Mouse (Mus musculus) frontal cortex, adult (tissue): ENCODE results near the gene Commd1.

Source experiments
- ATAC-seq: cut with Nextera tagmentation; 2 replicates; pipeline ENCODE4 v1.9.2; 2017; ENCODE audit warnings: mild to moderate bottlenecking, moderate library complexity, mixed read lengths; ENCODE audit not compliant: low TSS enrichment

The Commd1 gene

GRCm38 (mm10) chr11:22981984-22982757, at the start of gene Commd1, which contains the start of gene Gm28048:
Gene Commd1, minus strand, starts transcription at chr11:22982382.
Gene Gm28048, minus strand, starts transcription at chr11:22982090.
- ATAC-seq, result peak; percentile 88

- ATAC-seq, result no peak
Measured at GRCm38 (mm10) chr11:23029399-23029798, 47.2 kb upstream of the Commd1 start.

- no peak for ATAC-seq
Measured at GRCm38 (mm10) chr11:23028957-23029356, 46.8 kb upstream of the Commd1 start.

GRCm38 (mm10) chr11:23024169-23024568, 42.0 kb upstream of the Commd1 start:
- no peak for ATAC-seq

GRCm38 (mm10) chr11:23023155-23023554, 41.0 kb upstream of the Commd1 start:
- no peak for ATAC-seq

- ATAC-seq, result no peak
Measured at GRCm38 (mm10) chr11:23020841-23021240, 38.7 kb upstream of the Commd1 start.

GRCm38 (mm10) chr11:23020116-23020770, 38.1 kb upstream of the Commd1 start:
- no peak for ATAC-seq

- no peak for ATAC-seq
Measured at GRCm38 (mm10) chr11:23017943-23018342, 35.8 kb upstream of the Commd1 start.

GRCm38 (mm10) chr11:23014996-23015395, 32.8 kb upstream of the Commd1 start:
- ATAC-seq, result no peak

GRCm38 (mm10) chr11:23013580-23014294, 31.6 kb upstream of the Commd1 start:
- ATAC-seq, result no peak

GRCm38 (mm10) chr11:23013096-23013495, 30.9 kb upstream of the Commd1 start:
- no peak for ATAC-seq

GRCm38 (mm10) chr11:23008824-23009200, 26.6 kb upstream of the Commd1 start:
- no peak for ATAC-seq

GRCm38 (mm10) chr11:23008181-23008823, 26.1 kb upstream of the Commd1 start:
- ATAC-seq, result peak; percentile 86

- ATAC-seq, result peak; percentile 96
Measured at GRCm38 (mm10) chr11:23007481-23008180, 25.4 kb upstream of the Commd1 start, which contains the start of gene Fam161a. Gene Fam161a, plus strand, starts transcription at chr11:23007531.

- no peak; the same call in 1 of the 2 replicates for ATAC-seq
Measured at GRCm38 (mm10) chr11:23007166-23007480, 24.9 kb upstream of the Commd1 start.

GRCm38 (mm10) chr11:23005276-23005675, 23.1 kb upstream of the Commd1 start:
- ATAC-seq, result no peak

- no peak for ATAC-seq
Measured at GRCm38 (mm10) chr11:22998308-22998707, 16.1 kb upstream of the Commd1 start.

GRCm38 (mm10) chr11:22995461-22995860, 13.3 kb upstream of the Commd1 start:
- ATAC-seq, result no peak

- no peak for ATAC-seq
Measured at GRCm38 (mm10) chr11:22994271-22994670, 12.1 kb upstream of the Commd1 start.

- no peak for ATAC-seq
Measured at GRCm38 (mm10) chr11:22991218-22991835, 9.1 kb upstream of the Commd1 start.
